Mouse (Mus musculus) stomach, postnatal 0 days (tissue): ENCODE data around the gene Spesp1.

Experiments used
- CTCF ChIP-seq: IDR thresholded peaks from 2 replicates; pipeline ENCODE4 v1.5.1; 2016; ENCODE audit warnings: antibody characterized with exemption, low read depth, mild to moderate bottlenecking, moderate library complexity
- EP300 ChIP-seq: optimal IDR thresholded peaks from 2 replicates; pipeline ENCODE3; 2016; ENCODE audit warnings: antibody characterized with exemption

DNA sequence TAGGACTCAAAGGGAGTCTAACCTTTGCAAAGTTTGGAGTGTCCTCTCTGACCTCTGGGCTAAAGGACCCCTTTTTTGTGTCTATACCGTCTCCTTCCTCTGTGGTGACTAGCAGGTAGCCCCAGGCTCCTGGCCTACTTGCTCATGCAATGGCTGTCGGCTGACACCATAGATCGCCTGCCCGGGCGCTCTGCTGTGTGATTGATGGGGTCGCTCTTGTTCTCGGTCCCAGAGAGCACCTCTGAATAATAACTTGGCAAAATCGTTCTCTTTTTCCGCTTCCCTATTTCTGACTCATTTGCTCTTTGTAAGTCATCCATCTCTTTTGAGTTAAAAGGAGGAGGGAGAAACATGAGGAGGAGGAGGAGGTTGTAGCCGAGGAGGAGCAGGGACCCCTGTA lies 42.0 kb downstream of the Spesp1 start:
- TF ChIP-seq CTCF, result no peak
- no peak for TF ChIP-seq EP300
